Mouse (Mus musculus) embryonic facial prominence, embryonic 10.5 days (tissue): ENCODE data around the gene Pus1. TPM values are rescaled to one million over a fixed set of nuclear protein-coding genes. Genes with fewer than 3 reads are reported as not detected.

ENCODE experiments used
- DNase-seq: peaks from one replicate; pipeline ENCODE4 v3.0.0-alpha.2; 2017; ENCODE audit warnings: low spot score
- H3K27ac ChIP-seq: fragments of 300-500 bp; sonication (generic); replicated peaks from 2 replicates; pipeline ENCODE4 v1.5.1; 2016; ENCODE audit warnings: mild to moderate bottlenecking
- H3K27me3 ChIP-seq: fragments of 300-500 bp; sonication (generic); replicated peaks from 2 replicates; pipeline ENCODE4 v1.6.1; 2016; ENCODE audit warnings: low read depth, mild to moderate bottlenecking; ENCODE audit not compliant: poor library complexity, severe bottlenecking
- H3K36me3 ChIP-seq: fragments of 300-500 bp; sonication (generic); replicated peaks from 2 replicates; pipeline ENCODE4 v1.6.1; 2016; ENCODE audit warnings: mild to moderate bottlenecking, moderate library complexity
- H3K4me1 ChIP-seq: fragments of 300-500 bp; sonication (generic); 2 replicates; pipeline ENCODE4 v1.6.1; 2016
- H3K4me3 ChIP-seq: fragments of 300-500 bp; sonication (generic); 2 replicates; pipeline ENCODE4 v1.5.1; 2016; ENCODE audit warnings: mild to moderate bottlenecking, moderate library complexity
- H3K9me3 ChIP-seq: fragments of 300-500 bp; sonication (generic); 2 replicates; pipeline ENCODE4 v1.6.1; 2016; ENCODE audit warnings: mild to moderate bottlenecking
- WGBS: fragments of 180-500 bp; shearing (Covaris S2); methylation state at CpG from one replicate; pipeline ENCODE4 v1.1.7; 2016; 5-methylcytosine and 5-hydroxymethylcytosine counted together
- polyA plus RNA-seq: library from polyadenylated mRNA; unstranded; fragments of >200 nt; fragmentation: Nextera tagmentation; extraction: Ambion mirVana; gene quantifications from 2 replicates; pipeline ENCODE4 v1.2.1, GENCODE M21; 2016

Gene Pus1
- polyA plus RNA-seq, 1 experiment from 2014 or later = 46.0 TPM

- Histone ChIP-seq H3K36me3 (peaks cover 98% of the 10 kb centered on the region), H3K27ac (no peak overlapping the region), H3K4me1 (peaks cover 13% of the 10 kb centered on the region), H3K27me3 (no peaks in the 10 kb centered on the region), H3K9me3 (no peaks in the 10 kb centered on the region), H3K4me3 (no peak overlapping the region)
- DNase-seq = no peak
Measured at GRCm38 (mm10) chr5:110802809-110803208, 22.4 kb upstream of the Pus1 start.

DNA sequence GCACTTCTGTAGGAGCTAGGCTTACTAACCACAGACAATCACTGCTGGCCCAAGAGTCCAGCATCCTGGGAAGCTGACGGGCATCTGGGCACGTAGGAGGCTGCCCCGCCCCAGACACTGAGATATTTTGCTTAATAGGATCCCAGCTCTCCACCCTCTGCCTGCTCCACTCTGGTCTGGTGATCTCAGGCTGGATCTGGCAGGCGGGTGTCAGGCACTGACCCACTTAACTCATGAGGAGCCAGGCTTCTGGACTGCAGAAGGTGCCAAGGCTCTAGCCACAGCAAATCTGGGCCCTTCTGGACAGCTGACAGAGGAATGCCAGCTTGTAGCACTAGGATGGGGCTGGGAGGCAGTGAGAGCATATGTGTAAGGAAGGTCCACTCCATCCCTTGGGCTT is 21.7 kb upstream of the Pus1 start:
- whole genome bisulfite sequencing = 88% methylated on average over 4 of the region's 4 CpGs
- Histone ChIP-seq H3K9me3 (no peaks in the 10 kb centered on the region), H3K27me3 (no peaks in the 10 kb centered on the region), H3K4me1 (peaks cover 7% of the 10 kb centered on the region), H3K36me3 (peaks cover 98% of the 10 kb centered on the region), H3K4me3 (no peak overlapping the region), H3K27ac (no peak overlapping the region)
- no peak for DNase-seq

DNA sequence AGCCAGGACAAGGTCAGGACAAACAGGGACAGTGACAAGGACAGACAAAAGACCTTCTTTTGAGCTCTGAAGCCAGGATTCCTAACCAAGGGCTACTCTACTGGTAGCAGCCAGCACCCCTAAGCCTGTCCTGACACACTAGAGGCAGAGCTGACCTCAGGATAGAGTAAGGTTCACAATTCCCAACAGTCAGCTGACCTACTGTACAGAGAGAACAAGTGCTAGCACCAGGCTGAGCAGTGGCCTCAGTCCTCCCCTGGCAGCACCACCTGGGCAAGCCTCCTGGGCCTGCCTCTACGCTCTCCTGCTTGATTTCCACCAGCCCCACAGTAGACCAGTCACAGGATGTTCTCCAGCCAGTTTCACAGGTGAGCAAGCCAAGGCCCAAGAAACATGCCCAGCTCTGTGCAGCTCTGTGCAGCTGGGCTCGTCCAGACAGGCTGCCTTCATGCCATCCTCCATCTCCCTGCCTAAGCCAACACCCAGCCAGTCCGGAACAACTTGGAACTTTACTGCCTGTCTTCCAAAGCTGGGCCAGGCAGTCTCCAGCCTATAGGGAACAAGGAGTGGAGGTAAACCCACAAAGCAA is 20.7 kb upstream of the Pus1 start:
- H3K4me1 ChIP-seq = no peaks in the 10 kb centered on the region; the same call in 1 of the 2 replicates
- no peak overlapping the region for H3K4me3 ChIP-seq
- DNase-seq = no peak
- H3K36me3 ChIP-seq = peaks cover 98% of the 10 kb centered on the region
- WGBS = 90% methylated on average over 3 of the region's 3 CpGs
- H3K27ac ChIP-seq = no peak overlapping the region
- no peaks in the 10 kb centered on the region for H3K9me3 ChIP-seq
- no peaks in the 10 kb centered on the region for H3K27me3 ChIP-seq

DNA sequence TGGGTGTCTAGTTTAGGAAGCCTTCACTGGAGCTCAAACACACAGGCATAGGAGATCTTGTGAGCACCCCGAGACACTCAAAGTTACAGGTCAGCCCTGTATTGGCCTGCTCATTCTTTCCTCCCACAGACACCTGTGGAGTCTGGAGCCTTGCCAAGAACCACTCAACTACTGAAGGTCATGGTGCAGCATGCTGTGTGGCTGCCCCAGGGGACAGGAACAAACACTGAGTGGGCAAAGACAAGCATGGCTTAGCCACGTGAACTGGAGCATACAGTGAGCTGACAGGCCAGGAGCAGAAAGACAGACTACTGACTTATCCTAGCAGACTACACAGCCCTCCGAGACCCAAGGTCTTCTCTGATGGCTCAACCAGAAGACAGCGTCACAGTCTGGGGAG is 17.2 kb upstream of the Pus1 start:
- H3K27ac ChIP-seq = no peak overlapping the region
- no peaks in the 10 kb centered on the region; the same call in 1 of the 2 replicates for H3K4me1 ChIP-seq
- no peak overlapping the region for H3K4me3 ChIP-seq
- no peaks in the 10 kb centered on the region for H3K27me3 ChIP-seq
- no peaks in the 10 kb centered on the region for H3K9me3 ChIP-seq
- WGBS = 92% methylated on average over 4 of the region's 4 CpGs
- no peak for DNase-seq
- H3K36me3 ChIP-seq = peaks cover 100% of the 10 kb centered on the region

- no peak overlapping the region for H3K27ac ChIP-seq
- DNase-seq = no peak
- H3K4me1 ChIP-seq = no peaks in the 10 kb centered on the region
- peaks cover 100% of the 10 kb centered on the region for H3K36me3 ChIP-seq
- no peaks in the 10 kb centered on the region for H3K9me3 ChIP-seq
- WGBS = 96% methylated on average over 7 of the region's 7 CpGs
- no peaks in the 10 kb centered on the region for H3K27me3 ChIP-seq
- H3K4me3 ChIP-seq = no peak overlapping the region
Measured at GRCm38 (mm10) chr5:110794363-110794762, 13.9 kb upstream of the Pus1 start.

DNA sequence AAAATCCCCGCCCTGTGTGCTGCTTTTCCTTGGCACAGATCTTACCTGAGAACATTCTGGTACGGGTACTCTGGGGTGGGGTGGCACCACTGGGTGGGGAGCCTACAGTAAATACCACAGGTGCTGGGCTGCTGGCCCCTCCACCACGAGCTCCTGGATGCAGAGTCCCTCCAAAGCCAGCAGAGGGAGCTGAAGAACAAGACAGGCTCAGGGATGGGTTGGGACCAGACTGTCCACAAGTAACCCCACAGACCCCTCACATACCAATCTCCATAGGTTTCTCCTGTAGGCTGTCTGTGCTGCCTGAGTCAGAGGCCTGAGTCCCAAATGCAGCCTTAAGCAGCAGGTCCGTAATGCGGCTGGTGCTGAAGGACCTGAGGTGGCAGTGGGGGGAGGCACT is 8.2 kb upstream of the Pus1 start:
- no peaks in the 10 kb centered on the region for H3K27me3 ChIP-seq
- peaks cover 95% of the 10 kb centered on the region for H3K36me3 ChIP-seq
- H3K9me3 ChIP-seq = no peaks in the 10 kb centered on the region
- H3K27ac ChIP-seq = no peak overlapping the region
- DNase-seq = peak; percentile 53
- no peaks in the 10 kb centered on the region for H3K4me1 ChIP-seq
- H3K4me3 ChIP-seq = no peak overlapping the region
- WGBS = 65% methylated on average over 5 of the region's 5 CpGs

GRCm38 (mm10) chr5:110786081-110786835 is 5.8 kb upstream of the Pus1 start:
- Histone ChIP-seq H3K27me3 (no peaks in the 10 kb centered on the region), H3K9me3 (no peaks in the 10 kb centered on the region), H3K27ac (no peak overlapping the region), H3K36me3 (peaks cover 71% of the 10 kb centered on the region), H3K4me3 (no peak overlapping the region), H3K4me1 (peaks cover under 1% of the 10 kb centered on the region; the same call in 1 of the 2 replicates)
- WGBS = 89% methylated on average over 11 of the region's 11 CpGs
- DNase-seq = no peak

GRCm38 (mm10) chr5:110783150-110783549 is 2.7 kb upstream of the Pus1 start:
- 78% methylated on average over 8 of the region's 8 CpGs for WGBS
- no peak for DNase-seq
- Histone ChIP-seq H3K36me3 (peaks cover 48% of the 10 kb centered on the region), H3K27me3 (no peaks in the 10 kb centered on the region), H3K4me3 (no peak overlapping the region), H3K9me3 (no peaks in the 10 kb centered on the region), H3K27ac (no peak overlapping the region), H3K4me1 (peaks cover 27% of the 10 kb centered on the region)

DNA sequence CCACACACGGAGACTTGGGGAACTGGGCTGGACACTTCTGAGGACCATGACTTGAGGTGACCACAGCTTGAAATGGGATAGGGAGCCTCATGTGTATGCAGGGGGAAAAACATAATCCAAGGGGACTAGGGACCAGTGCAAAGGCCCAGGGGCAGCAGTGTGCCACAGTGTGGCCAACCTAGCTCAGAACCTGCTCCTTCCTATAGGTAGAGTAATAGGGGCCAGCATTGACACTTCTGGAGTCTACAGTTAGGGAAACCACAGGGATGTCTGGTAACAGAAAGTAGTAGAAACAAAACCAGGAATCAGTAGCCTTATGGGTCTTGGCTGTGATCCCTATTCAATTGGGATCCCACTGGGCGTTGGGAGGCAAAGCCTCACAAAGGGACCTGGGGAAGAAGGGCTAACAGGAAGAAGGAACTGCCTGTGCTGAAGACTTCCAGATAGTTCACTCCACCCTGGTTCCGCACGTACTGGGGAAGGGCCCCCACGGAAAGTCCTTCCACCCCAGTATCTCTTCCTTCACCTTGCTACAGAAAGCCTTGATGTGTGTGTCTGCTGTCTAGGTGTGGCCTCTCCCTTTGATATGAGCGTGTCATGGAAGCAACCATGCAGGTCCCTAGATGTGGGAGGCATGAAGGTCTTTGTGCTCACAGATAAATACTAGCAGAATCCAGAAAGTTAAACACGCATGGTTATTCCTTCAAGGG is 1.2 kb upstream of the Pus1 start:
- no peaks in the 10 kb centered on the region for H3K27me3 ChIP-seq
- peaks cover 48% of the 10 kb centered on the region for H3K36me3 ChIP-seq
- 83% methylated on average over 7 of the region's 7 CpGs for WGBS
- H3K4me1 ChIP-seq = peaks cover 27% of the 10 kb centered on the region
- H3K27ac ChIP-seq = 0 out of 2 replicates have a peak overlapping the region, but pooled peaks have one; percentile 4
- H3K9me3 ChIP-seq = no peaks in the 10 kb centered on the region
- DNase-seq = no peak
- 0 out of 2 replicates have a peak overlapping the region, but pooled peaks have one; percentile 94 for H3K4me3 ChIP-seq

GRCm38 (mm10) chr5:110780761-110781528 is 486 bp upstream of the Pus1 start:
- H3K4me1 ChIP-seq = peaks cover 27% of the 10 kb centered on the region
- no peaks in the 10 kb centered on the region for H3K9me3 ChIP-seq
- peaks cover 48% of the 10 kb centered on the region for H3K36me3 ChIP-seq
- peak overlapping the region; percentile 88 for H3K27ac ChIP-seq
- 62% methylated on average over 10 of the region's 10 CpGs for WGBS
- no peaks in the 10 kb centered on the region for H3K27me3 ChIP-seq
- DNase-seq = no peak
- H3K4me3 ChIP-seq = peak overlapping the region; percentile 94

DNA sequence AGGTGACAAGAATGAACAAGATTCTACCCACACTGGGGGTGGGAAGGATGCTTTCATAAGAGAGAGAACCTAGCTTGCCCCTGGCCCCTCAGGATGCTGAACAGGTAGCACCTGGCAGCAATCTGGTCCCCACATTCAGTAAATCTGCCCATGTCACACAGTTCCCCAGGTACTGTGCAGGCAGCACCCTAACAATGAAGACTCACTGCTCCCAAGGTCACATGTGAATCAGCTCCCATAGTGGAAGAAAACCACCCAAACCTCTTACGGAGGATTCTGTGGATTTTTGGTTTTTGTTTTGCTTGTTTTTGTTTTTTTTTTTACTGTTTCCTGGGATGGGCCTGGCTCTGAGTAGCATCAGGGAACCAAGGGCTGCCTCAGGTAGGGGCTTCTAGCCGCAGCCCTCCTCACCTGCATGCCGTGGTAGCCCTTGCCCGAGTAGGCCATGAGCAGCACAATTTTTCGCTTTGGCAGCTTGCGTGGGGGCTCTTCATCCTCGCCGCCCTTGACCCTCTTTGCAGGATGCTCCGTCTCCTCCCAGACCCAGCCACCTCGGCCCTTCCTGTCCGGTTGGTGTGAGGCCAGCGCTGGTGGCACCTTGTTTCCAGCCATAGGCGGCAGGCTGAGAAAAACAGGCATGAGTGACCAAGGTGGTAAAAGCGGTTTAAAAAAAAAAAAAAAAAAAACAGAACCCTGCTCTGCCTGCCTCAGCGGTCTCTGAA is 1.0 kb downstream of the Pus1 start:
- Histone ChIP-seq H3K36me3 (peaks cover 51% of the 10 kb centered on the region), H3K4me3 (peak overlapping the region; percentile 94), H3K9me3 (no peaks in the 10 kb centered on the region), H3K4me1 (peaks cover 27% of the 10 kb centered on the region), H3K27me3 (no peaks in the 10 kb centered on the region), H3K27ac (peak overlapping the region; percentile 88)
- 23% methylated on average over 15 of the region's 15 CpGs for WGBS
- no peak for DNase-seq

DNA sequence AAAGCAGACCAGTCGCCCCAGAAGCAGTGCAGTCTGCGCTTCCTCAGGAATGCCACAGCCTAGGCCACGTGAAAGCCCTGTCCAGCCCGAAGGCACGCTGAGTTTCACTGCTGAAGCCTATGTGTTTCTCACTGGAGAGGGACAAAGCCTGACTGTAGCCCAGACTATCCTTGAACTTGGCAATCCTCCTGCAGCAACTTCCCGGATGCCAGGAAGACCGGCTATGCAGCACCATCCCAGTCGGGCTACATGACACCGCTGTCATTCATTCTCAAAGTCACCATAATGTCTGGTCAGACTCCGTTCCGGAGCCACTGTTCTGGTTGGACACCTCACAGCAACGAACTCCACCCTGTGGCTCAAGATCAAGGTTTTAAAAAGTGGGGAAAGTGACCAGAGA is 2.2 kb downstream of the Pus1 start:
- H3K4me3 ChIP-seq = no peak overlapping the region
- WGBS = 92% methylated on average over 12 of the region's 12 CpGs
- peaks cover 27% of the 10 kb centered on the region for H3K4me1 ChIP-seq
- peaks cover 57% of the 10 kb centered on the region for H3K36me3 ChIP-seq
- H3K27me3 ChIP-seq = no peaks in the 10 kb centered on the region
- H3K9me3 ChIP-seq = no peaks in the 10 kb centered on the region
- H3K27ac ChIP-seq = no peak overlapping the region
- no peak for DNase-seq
